Mouse (Mus musculus) mesoderm, embryonic 11.5 days (tissue): ENCODE measurements at regions not wholly inside any gene's neighbourhood (a gene's known extent, or its start where the extent isn't known, plus 50 kb on each side); places are given as distances from the start of the nearest gene placed in this dataset.
"Not testable (repeated sequence)": the region's sequence is repeated elsewhere in the genome, so short reads cannot be mapped to it uniquely, and the experiment has no call there.

Experiments used
- DNase-seq: peaks from one replicate; pipeline ENCODE4 v3.0.0-alpha.2; 2012; ENCODE audit warnings: low read depth, low spot score

- DNase-seq, result no peak
These were observed 69.6 kb upstream of the Acsl3 start for GRCm38 (mm10) chr1:78588036-78588435.

- not testable (repeated sequence) for DNase-seq
These were observed 69.0 kb upstream of the Acsl3 start for GRCm38 (mm10) chr1:78588660-78589059.

GRCm38 (mm10) chr1:78590558-78590957, 67.1 kb upstream of the Acsl3 start:
- DNase-seq, result no peak

GRCm38 (mm10) chr1:78593927-78594641, 63.5 kb upstream of the Acsl3 start:
- no peak for DNase-seq

GRCm38 (mm10) chr1:78595521-78596139, 62.0 kb upstream of the Acsl3 start:
- DNase-seq, result peak; percentile 30

GRCm38 (mm10) chr1:78598561-78598960, 59.1 kb upstream of the Acsl3 start:
- DNase-seq, result no peak

GRCm38 (mm10) chr1:78600666-78601065, 57.0 kb upstream of the Acsl3 start:
- DNase-seq, result no peak

- DNase-seq, result no peak
These were observed 56.1 kb upstream of the Acsl3 start for GRCm38 (mm10) chr1:78601568-78601967.

GRCm38 (mm10) chr1:78602039-78602438, 55.6 kb upstream of the Acsl3 start:
- DNase-seq, result no peak

- DNase-seq, result no peak
These were observed 54.7 kb upstream of the Acsl3 start for GRCm38 (mm10) chr1:78602885-78603284.

- DNase-seq, result no peak
These were observed 52.6 kb upstream of the Acsl3 start for GRCm38 (mm10) chr1:78604820-78605550.
